Mouse (Mus musculus): ENCODE measurements around the gene Gm9833. TPM values are rescaled to one million over a fixed set of nuclear protein-coding genes. Genes with fewer than 3 reads are reported as not detected.

Gm9833 gene
- total and polyA plus RNA-seq, 3 experiments = not detected

DNA sequence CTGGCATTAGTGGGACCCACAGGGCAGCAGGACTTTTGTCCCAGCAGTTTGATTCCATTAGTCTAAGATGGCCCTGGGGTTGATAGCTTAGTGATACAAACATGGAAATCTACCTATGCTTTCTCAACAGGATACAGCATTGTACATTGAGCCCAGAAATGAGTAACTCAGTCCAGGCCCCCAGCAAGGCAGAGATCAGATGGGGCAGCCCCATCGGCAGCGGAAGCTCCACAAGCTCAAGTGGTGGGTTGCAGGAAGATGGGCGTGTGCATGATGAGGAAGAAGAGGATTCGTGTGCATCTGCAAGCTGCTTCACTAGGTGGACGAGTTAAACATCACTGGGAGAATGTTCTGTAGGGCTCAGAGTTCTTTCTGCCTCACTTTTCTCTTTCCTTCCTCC is 11.8 kb downstream of the Gm9833 start:
- Histone ChIP-seq H3K79me2 (replicated peaks; ENCODE audit: control insufficient read depth, extremely low read depth, insufficient read depth, poor library complexity, severe bottlenecking) (no peaks in the 10 kb centered on the region), H3K9ac (ENCODE audit: insufficient read depth, low read depth) (no peak overlapping the region), H3K4me2 (ENCODE audit: insufficient read depth, low read depth, poor library complexity, severe bottlenecking) (no peak overlapping the region), H3K27me3 (replicated peaks) (no peaks in the 10 kb centered on the region), H3K4me3 (replicated peaks in 1 of 3; ENCODE audit: low read depth in 2 of 3, low read length in 2 of 3, poor library complexity in 1 of 3) (no peak overlapping the region), H3K36me3 (replicated peaks in 1 of 2; ENCODE audit: control insufficient read depth in 1 of 2, insufficient read depth in 1 of 2, low read length in 1 of 2) (no peaks in the 10 kb centered on the region), H3K9me3 (replicated peaks; ENCODE audit: low read length) (no peaks in the 10 kb centered on the region), H3K27ac (ENCODE audit: insufficient read depth, low read depth) (no peak overlapping the region), H3K4me1 (ENCODE audit: control insufficient read depth in 1 of 2, insufficient read depth in 2 of 2) (peaks cover 0 to 5% of the 10 kb centered on the region in 2 experiments; a peak in 2 of 4 replicates)
- dilution Hi-C loops (cut with MboI; ENCODE audit: extremely low pct_ligation_motif_present, extremely low pct_unique_long_range_greater_than_20kb, low sequenced_read_pairs) (no loop called here), in situ Hi-C loops (cut with MboI; ENCODE audit: low pct_ligation_motif_present, low pct_unique_long_range_greater_than_20kb, low sequenced_read_pairs) (no loop called here)
- TF ChIP-seq SMC3 (IDR thresholded peaks at IDR 0.05; ENCODE audit: low read depth, low read length) = no peak
- no peak for TF ChIP-seq TBP (conservative IDR thresholded peaks at IDR 0.05; ENCODE audit: low read depth, low read length)
- no peak for TF ChIP-seq JUN (IDR thresholded peaks at IDR 0.05; ENCODE audit: insufficient read depth, low read depth, low read length)
- TF ChIP-seq USF2 (conservative IDR thresholded peaks at IDR 0.05; ENCODE audit: low read depth, low read length) = no peak
- no peak for TF ChIP-seq CTCF (conservative IDR thresholded peaks at IDR 0.05 in 1 of 2, IDR thresholded peaks at IDR 0.05 in 1 of 2; ENCODE audit: low read depth in 2 of 2, low read length in 2 of 2)
- TF ChIP-seq TCF12 (IDR thresholded peaks at IDR 0.05; ENCODE audit: low read depth, low read length) = no peak
- no peak for TF ChIP-seq HCFC1 (IDR thresholded peaks at IDR 0.05; ENCODE audit: low read depth, low read length)
- no peak for TF ChIP-seq CHD2 (IDR thresholded peaks at IDR 0.05; ENCODE audit: low read length)
- no peak for TF ChIP-seq ETS1 (conservative IDR thresholded peaks at IDR 0.05; ENCODE audit: low read depth, low read length)
- TF ChIP-seq RCOR1 (conservative IDR thresholded peaks at IDR 0.05; ENCODE audit: low read depth, low read length) = no peak
- no peak for TF ChIP-seq POLR2AphosphoS2 (IDR thresholded peaks at IDR 0.05; ENCODE audit: low read depth, low read length)
- TF ChIP-seq BHLHE40 (IDR thresholded peaks at IDR 0.05; ENCODE audit: low read depth, low read length) = no peak
- no peak for TF ChIP-seq RAD21 (IDR thresholded peaks at IDR 0.05; ENCODE audit: low read depth, low read length)
- TF ChIP-seq PAX5 (IDR thresholded peaks at IDR 0.05; ENCODE audit: low read length) = no peak
- no peak for TF ChIP-seq CHD1 (IDR thresholded peaks at IDR 0.05; ENCODE audit: low read depth, low read length)
- TF ChIP-seq MAZ (IDR thresholded peaks at IDR 0.05; ENCODE audit: low read depth, low read length) = no peak
- TF ChIP-seq ZC3H11A (IDR thresholded peaks at IDR 0.05; ENCODE audit: low read depth, low read length) = no peak
- DNase-seq (ENCODE audit: extremely low read depth) = no peak

DNA sequence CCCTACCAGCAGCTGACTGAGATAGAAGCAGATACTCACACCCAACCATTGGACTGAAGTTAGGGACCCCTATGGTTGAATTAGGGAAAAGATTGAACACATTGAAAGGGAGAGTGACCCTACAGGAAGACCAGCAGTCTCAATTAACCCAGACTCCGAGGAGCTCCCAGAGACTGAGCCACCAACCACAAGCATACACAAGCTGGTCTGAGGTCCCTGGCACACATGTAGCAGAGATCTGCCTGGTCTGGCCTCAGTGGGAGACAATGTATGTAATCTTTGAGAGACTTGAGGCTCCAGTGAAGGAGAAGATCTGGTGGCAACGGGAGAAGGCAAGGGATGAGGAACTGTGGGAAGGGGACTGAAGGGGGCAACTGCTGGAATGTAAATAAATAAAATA is 23.7 kb downstream of the Gm9833 start:
- TF ChIP-seq RCOR1 (conservative IDR thresholded peaks at IDR 0.05; ENCODE audit: low read depth, low read length) (no peak), JUND (conservative IDR thresholded peaks at IDR 0.05; ENCODE audit: low read depth, low read length) (no peak), MEF2A (IDR thresholded peaks at IDR 0.05; ENCODE audit: borderline replicate concordance, low read depth, low read length) (no peak), IRF4 (IDR thresholded peaks at IDR 0.05; ENCODE audit: low read depth, low read length) (no peak), ZC3H11A (IDR thresholded peaks at IDR 0.05; ENCODE audit: low read depth, low read length) (no peak), NRF1 (IDR thresholded peaks at IDR 0.05; ENCODE audit: low read depth, low read length) (no peak), MAFK (IDR thresholded peaks at IDR 0.05; ENCODE audit: insufficient replicate concordance, low read length) (no peak), POLR2A (IDR thresholded peaks at IDR 0.05; ENCODE audit: low read depth, low read length) (no peak), TBP (conservative IDR thresholded peaks at IDR 0.05; ENCODE audit: low read depth, low read length) (no peak), ZMIZ1 (IDR thresholded peaks at IDR 0.05; ENCODE audit: low read depth, low read length) (no peak), ELF1 (IDR thresholded peaks at IDR 0.05; ENCODE audit: low read depth, low read length) (no peak), CHD1 (IDR thresholded peaks at IDR 0.05; ENCODE audit: low read depth, low read length) (no peak), ZKSCAN1 (IDR thresholded peaks at IDR 0.05; ENCODE audit: borderline replicate concordance, low read depth, low read length) (no peak), HCFC1 (IDR thresholded peaks at IDR 0.05; ENCODE audit: low read depth, low read length) (no peak), CHD2 (IDR thresholded peaks at IDR 0.05; ENCODE audit: low read length) (no peak), MAX (IDR thresholded peaks at IDR 0.05; ENCODE audit: low read length) (no peak), ETS1 (conservative IDR thresholded peaks at IDR 0.05; ENCODE audit: low read depth, low read length) (no peak)
- Histone ChIP-seq H3K4me1 (ENCODE audit: control insufficient read depth in 1 of 2, insufficient read depth in 2 of 2) (peaks cover 0 to 7% of the 10 kb centered on the region in 2 experiments; a peak in 2 of 4 replicates), H3K9ac (ENCODE audit: insufficient read depth, low read depth) (no peak overlapping the region), H3K36me3 (replicated peaks in 1 of 2; ENCODE audit: control insufficient read depth in 1 of 2, insufficient read depth in 1 of 2, low read length in 1 of 2) (no peaks in the 10 kb centered on the region), H3K27me3 (replicated peaks) (no peaks in the 10 kb centered on the region), H3K27ac (ENCODE audit: insufficient read depth, low read depth) (no peak overlapping the region), H3K79me2 (replicated peaks; ENCODE audit: control insufficient read depth, extremely low read depth, insufficient read depth, poor library complexity, severe bottlenecking) (no peaks in the 10 kb centered on the region), H3K4me2 (ENCODE audit: insufficient read depth, low read depth, poor library complexity, severe bottlenecking) (no peak overlapping the region), H3K9me3 (replicated peaks; ENCODE audit: low read length) (no peaks in the 10 kb centered on the region), H3K4me3 (replicated peaks in 1 of 3; ENCODE audit: low read depth in 2 of 3, low read length in 2 of 3, poor library complexity in 1 of 3) (no peak overlapping the region)
- DNase-seq (ENCODE audit: extremely low read depth) = no peak
- in situ Hi-C loops (cut with MboI; ENCODE audit: low pct_ligation_motif_present, low pct_unique_long_range_greater_than_20kb, low sequenced_read_pairs) (no loop called here), dilution Hi-C loops (cut with MboI; ENCODE audit: extremely low pct_ligation_motif_present, extremely low pct_unique_long_range_greater_than_20kb, low sequenced_read_pairs) (no loop called here)

Data from CH12.LX (cell line).